Mouse (Mus musculus) kidney, postnatal 25 days (tissue): Measurements from ENCODE around the gene Hist3h2a.

Source experiments
- DNase-seq, 2 experiments: peaks; one replicate each; pipeline ENCODE4 v3.0.0; 2021; ENCODE audit warnings: mixed read lengths in 2 of 2

Hist3h2a gene

GRCm38 (mm10) chr11:58969027-58969426 lies 14.5 kb downstream of the Hist3h2a start:
- DNase-seq: peak; percentile 31 to 70

- peak; percentile 64 to 86 for DNase-seq
Measured at GRCm38 (mm10) chr11:58969659-58970058, 15.2 kb downstream of the Hist3h2a start.

- DNase-seq: peak in 1 of 2 experiments; percentile 42
Measured at GRCm38 (mm10) chr11:58970831-58971530, 16.5 kb downstream of the Hist3h2a start.

DNA sequence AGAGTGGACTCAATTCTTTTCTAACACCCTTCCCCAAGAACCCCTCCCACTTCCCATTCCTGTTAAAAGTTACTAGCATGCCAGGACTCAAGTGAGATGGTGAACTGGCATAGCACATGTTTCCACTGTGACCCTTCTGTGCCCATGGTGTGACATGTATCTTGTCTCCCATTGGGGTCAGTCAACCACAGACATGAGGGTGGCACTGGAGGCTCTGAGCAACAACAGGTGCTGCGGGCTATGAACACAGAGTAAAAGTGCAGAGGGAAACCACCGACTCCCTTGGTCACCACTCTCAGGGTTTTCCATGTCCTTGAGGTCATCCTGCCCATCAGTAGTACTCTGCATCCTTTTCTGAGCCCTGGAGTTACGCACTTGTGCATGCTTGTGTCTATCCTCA lies 17.3 kb downstream of the Hist3h2a start:
- no peak for DNase-seq

DNA sequence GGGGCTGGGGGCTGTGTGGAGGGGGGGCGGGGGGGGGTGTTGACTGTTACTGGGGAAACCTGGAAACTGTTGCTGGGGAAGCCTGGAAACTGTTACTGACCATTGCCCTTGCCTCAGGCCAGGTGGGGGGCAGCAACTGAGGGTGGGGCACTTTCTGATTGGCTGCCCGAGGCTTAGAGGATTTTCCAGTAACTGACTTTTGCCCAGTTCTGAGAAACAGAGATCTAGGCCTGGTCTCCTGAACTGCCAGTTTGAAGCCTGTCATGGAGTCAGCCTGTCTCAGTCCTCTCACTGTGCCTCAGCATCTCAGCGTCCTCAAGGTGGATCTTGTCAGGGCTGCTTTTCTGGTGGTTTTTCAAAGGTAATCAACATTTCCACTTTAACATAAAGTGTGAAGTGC lies 19.9 kb downstream of the Hist3h2a start:
- peak in 1 of 2 experiments; percentile 70 for DNase-seq

DNA sequence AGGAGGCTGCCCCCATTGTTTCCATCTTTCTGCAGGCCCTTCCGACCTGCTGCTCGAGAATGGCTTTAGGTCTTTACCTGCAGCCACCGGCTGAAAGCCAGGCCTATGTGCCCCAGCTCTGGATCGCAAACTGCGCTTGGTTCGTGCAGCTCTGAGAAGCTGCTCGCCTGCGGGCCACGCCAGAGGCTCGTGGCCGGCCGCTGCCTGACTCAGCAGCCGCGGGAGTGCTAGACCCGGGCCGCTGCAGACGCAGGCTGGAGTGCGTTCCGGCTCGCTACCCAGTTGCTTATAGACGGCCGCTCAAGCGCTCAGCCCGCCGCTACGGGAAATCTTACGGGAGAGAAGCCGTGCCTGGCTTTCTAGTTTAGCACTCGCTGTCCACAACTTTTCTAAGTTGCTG lies 22.7 kb downstream of the Hist3h2a start:
- DNase-seq: peak; percentile 51 to 70

DNA sequence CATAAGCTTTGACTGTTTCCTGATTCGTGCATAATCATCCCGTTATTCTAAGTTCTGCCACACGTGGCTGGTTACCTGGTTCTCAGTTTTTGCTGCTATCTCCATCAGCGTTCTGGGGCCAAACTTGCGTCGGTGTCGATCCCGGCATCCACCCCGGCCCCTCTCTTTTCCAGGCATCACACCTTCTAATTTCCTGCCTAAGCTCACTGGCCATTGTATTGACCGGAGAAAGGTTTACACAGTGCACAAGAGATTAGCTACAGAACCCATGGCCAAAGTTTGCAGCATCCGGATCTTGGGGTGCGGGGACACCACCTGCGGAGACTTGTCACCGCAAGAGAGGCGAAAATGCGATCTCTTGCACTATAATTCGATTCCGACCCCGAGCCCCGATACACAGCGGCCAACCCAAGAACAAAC lies 23.1 kb downstream of the Hist3h2a start:
- peak in 1 of 2 experiments; percentile 40 for DNase-seq

DNA sequence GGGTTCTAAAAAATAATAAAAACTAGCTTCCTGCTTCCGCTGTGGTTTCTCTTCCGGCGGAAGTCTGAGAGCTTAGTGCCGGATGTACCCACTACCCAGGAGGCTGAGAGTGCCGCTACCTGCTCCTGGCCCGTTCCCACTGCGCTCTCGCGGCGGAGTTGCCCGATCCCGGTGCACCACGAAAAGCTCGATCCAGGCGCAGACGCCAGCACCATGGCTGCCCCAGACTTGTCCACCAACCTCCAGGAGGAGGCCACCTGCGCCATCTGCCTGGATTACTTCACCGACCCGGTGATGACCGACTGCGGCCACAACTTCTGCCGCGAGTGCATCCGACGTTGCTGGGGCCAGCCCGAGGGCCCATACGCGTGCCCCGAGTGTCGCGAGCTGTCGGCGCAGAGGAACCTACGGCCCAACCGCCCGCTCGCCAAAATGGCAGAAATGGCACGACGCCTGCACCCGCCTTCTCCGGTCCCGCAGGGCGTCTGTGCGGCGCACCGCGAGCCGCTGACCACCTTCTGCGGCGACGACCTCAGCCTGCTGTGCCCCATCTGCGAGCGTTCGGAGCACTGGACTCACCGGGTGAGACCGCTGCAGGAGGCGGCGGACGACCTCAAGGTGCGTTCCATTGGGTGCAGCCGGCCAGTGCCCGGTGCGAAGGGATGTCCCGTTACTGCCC lies 23.7 kb downstream of the Hist3h2a start, which contains the start of gene Trim11:
Gene Trim11, plus strand, starts transcription at position 67 of the 679 bp plus-strand sequence.
- peak; percentile 67 to 82 for DNase-seq

DNA sequence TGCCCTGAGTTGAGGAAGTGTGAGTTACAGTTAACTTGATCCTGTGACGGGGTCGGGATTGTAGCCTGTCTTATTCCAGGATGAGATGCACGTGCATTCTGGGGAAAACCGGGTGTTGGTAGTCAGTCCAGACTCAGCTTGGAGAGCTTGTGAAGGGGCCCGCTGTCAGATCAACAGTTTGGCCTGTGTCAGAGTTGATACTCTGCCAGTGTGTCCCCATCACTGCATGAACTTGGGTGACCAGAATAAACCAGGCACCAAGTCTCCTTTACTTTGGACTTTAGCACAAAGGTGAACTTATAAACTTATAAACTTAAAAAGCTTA lies 24.2 kb downstream of the Hist3h2a start:
- DNase-seq: peak; percentile 24 to 57

- DNase-seq: no peak
Measured at GRCm38 (mm10) chr11:58979183-58979582, 24.7 kb downstream of the Hist3h2a start.

- DNase-seq: peak in 1 of 2 experiments; percentile 57
Measured at GRCm38 (mm10) chr11:58979661-58980060, 25.2 kb downstream of the Hist3h2a start.

GRCm38 (mm10) chr11:58980381-58980990 lies 26.0 kb downstream of the Hist3h2a start:
- peak; percentile 84 for DNase-seq

DNA sequence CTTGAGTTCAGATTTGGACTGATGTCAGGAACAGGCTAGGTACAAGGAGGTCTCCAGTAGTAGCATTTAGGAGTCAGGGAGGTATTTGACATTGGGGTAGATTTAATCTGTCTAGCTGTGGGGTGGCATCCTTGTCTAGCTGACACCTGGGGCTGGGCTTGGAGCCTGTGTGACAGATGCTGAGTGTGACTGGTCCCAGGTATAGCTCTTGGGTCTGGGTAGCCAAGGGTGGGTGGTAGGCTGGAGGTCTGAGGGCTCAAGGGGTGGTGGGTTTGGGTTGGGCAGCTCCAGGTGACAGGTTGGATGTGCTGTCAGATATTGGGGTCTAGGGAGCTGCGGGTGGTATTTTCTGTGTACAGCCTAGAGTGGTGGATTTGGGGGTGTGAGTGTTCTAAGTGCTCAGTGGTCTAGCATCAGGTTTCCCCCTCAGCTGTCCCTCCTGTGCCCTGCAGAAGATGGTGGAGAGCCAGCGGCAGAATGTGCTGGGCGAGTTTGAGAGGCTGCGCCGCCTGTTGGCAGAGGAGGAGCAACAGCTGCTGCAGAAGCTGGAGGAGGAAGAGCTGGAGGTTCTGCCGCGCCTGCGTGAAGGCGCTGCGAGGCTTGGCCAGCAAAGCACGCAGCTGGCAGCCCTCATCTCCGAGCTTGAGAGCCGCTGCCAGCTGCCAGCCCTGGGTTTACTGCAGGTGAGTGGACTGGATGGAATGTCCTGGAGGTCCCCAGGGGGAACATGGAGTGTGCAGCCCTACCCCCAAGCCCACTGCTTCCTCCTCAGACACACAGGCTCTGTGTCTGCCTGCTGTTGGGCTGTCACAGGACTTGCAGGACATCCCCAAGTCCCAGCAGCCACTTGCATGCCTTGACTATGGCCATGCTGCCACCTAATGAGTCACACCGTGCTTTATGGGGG lies 27.3 kb downstream of the Hist3h2a start:
- peak; percentile 48 to 72 for DNase-seq

DNA sequence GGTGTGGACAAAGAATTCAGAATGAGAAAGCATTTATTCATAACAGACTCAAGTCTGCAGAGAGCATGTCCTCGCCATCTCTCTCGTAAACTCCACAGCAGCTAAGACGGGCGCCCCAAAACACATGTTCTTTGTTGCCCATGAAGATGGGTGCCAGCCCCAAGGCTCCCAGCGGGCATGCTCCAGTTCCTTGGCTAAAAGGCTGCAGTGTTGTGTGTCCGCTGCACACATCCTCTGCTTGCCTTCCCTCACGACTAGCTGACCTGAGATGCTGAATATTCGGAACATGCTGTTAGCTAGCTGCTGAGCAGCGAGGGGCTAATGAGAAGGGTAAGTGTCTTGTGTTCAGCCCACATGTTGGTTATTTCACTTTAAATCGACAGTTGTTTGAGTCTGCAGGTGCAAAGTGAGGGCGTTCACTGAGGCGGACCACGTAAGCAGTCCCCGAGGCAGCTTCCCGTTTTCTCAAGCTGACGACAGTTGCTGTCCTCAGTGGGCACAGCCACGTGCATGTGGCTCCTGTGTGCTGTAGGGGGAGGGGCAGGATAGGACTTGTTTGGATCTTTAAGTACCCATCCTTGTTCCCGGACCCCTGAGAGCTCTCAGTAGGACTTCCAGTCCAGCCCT lies 28.1 kb downstream of the Hist3h2a start:
- peak in 1 of 2 experiments; percentile 28 for DNase-seq

DNA sequence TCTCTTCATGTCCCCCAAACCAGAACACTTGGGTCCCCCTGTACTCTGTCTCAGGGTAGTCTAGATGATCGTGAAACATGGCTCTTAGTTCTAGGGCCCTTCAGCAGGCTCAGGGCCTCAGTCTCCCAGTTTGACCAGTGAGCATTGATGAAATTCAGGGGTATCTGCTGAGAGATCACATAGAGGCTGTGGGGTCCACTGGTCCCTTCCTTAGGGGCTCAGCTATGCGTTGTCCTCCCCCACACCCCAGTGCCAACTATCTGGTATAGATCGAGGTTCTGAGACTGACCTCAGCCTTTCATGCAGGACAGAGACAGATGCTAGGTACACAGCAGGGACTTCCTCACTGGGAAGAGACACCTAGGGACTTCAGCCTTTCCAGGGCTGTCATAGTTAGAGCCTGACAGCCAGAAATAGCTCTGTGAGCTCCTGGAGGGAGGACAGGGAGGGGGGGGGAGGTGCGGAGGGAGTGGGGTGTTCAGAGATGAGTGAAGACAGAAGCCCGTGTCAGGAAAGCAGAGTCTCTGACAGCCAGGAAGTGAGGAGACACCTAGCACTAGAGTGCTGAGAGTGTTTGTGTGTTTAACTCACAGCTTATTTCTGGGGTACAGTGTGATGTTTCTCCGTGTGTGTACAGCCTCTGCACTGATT lies 29.3 kb downstream of the Hist3h2a start:
- DNase-seq: peak in 1 of 2 experiments; percentile 10

GRCm38 (mm10) chr11:58984657-58985056 lies 30.2 kb downstream of the Hist3h2a start:
- DNase-seq: peak in 1 of 2 experiments; percentile 21

GRCm38 (mm10) chr11:58985299-58985917 lies 30.9 kb downstream of the Hist3h2a start:
- peak in 1 of 2 experiments; percentile 35 for DNase-seq

DNA sequence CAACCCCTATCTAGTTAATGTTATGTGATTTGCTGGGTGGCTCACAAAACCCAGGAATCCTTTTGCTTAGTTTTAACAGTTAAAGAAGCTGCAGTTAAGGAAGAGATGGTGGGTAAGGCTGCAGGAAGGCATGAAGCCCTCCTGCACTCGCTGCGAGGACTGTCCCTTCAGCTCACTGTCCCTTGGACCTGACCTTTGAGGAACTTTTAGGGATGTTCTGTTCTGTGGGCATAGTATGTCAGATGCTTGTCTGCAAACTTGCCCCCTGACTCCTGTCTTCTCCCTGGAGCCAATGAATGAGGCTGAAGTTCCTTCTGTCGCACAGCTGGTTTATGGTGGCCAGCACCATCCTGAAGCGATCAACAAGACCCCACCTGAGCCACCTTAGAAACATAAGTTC lies 34.7 kb downstream of the Hist3h2a start:
- DNase-seq: peak in 1 of 2 experiments; percentile 24

- DNase-seq: peak in 1 of 2 experiments; percentile 35
Measured at GRCm38 (mm10) chr11:58990141-58990540, 35.7 kb downstream of the Hist3h2a start.

DNA sequence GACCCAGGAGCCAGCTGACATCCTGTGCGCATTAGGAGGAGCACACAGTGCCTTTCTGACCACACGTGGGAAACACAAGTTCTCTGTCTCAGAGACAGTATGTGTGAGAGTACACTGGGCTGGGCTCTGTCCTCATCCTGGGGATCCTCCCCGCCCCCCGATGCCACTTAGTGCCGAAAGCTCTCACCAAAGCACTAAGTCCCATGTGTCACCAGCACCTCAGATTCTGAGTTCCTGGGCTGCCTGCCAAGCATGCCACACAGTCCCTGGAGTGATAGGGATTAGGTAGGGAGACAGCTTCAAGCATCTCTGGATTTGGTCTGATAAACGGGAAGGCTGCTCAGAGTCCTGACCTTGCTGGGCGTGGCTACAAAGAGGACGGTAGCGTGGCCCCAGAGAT lies 36.3 kb downstream of the Hist3h2a start:
- peak; percentile 19 to 39 for DNase-seq

DNA sequence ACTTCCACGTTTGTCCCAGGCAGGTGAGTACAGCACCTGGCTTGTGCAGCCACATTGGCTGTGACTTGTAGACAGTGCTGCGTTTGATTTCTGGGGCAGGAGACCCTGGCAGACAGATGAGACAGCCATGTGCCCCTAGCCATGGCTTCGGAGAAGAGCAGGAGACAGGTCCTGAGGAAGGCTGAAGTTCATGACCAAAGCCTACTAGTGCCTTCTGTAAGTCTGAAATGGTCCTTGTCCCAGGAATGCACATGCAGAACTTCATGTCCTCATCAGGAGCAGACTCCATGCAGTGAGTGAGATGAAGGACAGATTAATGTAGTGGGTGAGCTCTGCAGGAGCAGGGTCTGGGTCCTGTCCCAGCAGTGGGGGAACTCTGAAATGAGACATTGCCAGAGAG lies 37.4 kb downstream of the Hist3h2a start:
- peak in 1 of 2 experiments; percentile 34 for DNase-seq
